Mouse (Mus musculus) gastrocnemius, postnatal 10 days (tissue): Measurements from ENCODE around the gene Olfr832. TPM values are rescaled to one million over a fixed set of nuclear protein-coding genes. Genes with fewer than 3 reads are reported as not detected.
"Not testable (repeated sequence)": the region's sequence is repeated elsewhere in the genome, so short reads cannot be mapped to it uniquely, and the experiment has no call there.

Experiments used
- DNase-seq: peaks from one replicate; pipeline ENCODE4 v3.0.0; 2021; ENCODE audit warnings: mixed read lengths
- long read RNA-seq, 2 experiments: library from polyadenylated mRNA; stranded (forward); transcript quantifications; one replicate each; pipeline ENCODE4 v2.0.0; 2021
- total RNA-seq, 2 experiments: library from RNA; stranded (reverse); gene quantifications; 2 replicates each; pipeline ENCODE4 v1.2.3; 2021

Olfr832 gene
- total RNA-seq, result not detected
- long read RNA-seq, experiment 1, result 0 reads
- long read RNA-seq, experiment 2, result 0 reads

DNA sequence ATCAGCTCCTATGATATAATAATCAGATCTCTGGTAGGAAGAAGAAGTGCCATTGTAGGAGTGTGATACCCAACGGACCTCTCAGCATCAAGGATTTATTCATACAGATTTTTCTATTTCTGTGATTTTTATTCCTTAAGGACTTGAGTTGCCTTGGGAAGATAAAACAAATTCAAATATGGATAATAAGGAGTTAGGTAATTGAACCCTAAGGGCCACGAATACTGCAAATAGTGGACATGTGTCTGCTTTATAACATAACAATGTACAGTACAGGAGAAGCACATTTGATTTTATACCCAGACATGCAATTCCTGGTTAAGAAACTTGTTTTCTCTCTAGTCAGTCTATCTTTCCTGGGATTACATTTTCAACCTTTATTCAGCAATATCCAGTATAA is at the start of gene Olfr832:
TSS of gene Olfr832 (plus strand) at position 301 of the 400 bp plus-strand sequence.
- DNase-seq, result not testable (repeated sequence)

DNA sequence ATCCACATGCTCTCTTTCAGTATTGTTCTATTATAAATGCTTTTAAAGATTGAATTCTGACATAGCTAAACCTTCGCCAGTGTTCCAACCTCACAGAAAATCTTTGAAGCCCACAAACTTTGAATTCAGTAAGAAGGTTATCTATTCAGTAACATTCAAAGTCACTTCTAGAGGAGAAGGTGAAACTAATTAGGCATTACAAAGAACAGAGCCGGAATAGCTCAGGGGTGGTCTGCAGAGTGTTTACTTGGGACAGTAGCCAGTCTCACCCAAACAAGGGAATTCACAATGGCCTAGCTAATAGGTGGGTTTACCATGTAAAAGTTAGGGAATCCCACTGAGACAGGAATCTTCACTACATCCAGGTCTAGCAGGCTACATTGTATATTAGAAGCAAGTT is 29.2 kb upstream of the Olfr832 start:
- not testable (repeated sequence) for DNase-seq

DNA sequence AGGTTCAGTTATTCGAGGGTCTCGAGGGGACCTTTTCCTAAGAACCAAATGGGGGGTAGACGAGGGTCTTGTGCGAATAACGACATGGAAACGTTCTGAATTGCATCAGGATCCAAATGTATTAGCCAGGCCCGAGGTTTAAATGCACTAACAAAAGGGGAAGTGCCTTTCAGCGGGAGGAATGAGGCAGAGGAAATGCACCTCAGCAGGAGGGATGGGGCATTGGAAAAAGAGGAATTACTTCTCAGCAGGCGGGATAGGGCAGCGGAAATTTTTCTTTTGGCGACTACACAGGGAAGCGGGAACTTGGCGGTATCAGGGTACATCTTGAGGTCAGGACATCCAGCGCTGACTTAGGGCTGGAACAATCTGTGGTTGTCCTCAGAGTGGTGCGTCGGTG is 9.0 kb upstream of the Olfr832 start:
- DNase-seq, result not testable (repeated sequence)

- DNase-seq, result no peak
These were observed 25.1 kb downstream of the Olfr832 start for GRCm38 (mm10) chr9:18962021-18962420.

DNA sequence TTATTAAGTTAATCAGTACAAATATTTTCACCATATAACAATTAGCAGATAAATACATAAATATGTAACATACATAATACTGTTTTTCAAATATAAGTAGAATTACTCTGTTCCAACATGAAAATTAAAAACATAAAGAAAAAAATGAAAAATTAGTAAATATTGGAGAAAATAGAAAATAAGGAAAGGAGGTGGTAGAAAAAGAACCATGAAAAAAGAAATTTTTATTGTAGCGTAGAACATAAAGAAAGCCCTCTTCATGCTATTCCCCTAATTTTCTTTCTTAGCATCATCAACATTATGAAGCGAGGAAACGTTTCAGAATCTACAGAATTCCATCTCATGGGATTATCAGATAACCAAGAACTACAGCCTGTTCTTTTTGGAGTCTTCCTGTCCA is 50.8 kb downstream of the Olfr832 start, which contains the start of gene Olfr834:
TSS of gene Olfr834 (plus strand) at position 301 of the 400 bp plus-strand sequence.
- DNase-seq, result no peak

Other genes with a start within 250 kb of the Olfr832 start
- not detected for gene Olfr24, start 173.1 kb upstream of the Olfr832 start, total RNA-seq
- not detected for gene Olfr828, start 117.6 kb upstream of the Olfr832 start, total RNA-seq
- gene Olfr829, start 82.2 kb upstream of the Olfr832 start, total RNA-seq, result not detected
- not detected for gene Olfr830, start 62.4 kb upstream of the Olfr832 start, total RNA-seq
- not detected for gene Olfr834, start 50.9 kb downstream of the Olfr832 start, total RNA-seq
- not detected for gene Olfr835, start 95.6 kb downstream of the Olfr832 start, total RNA-seq
- gene Olfr836, start 183.3 kb downstream of the Olfr832 start, total RNA-seq, result not detected
- not detected for gene Olfr837, start 199.2 kb downstream of the Olfr832 start, total RNA-seq
- under 1 TPM in 1 of 2 experiments, not detected in 1; 0.05 TPM for gene Olfr839-ps1, start 240.2 kb downstream of the Olfr832 start, total RNA-seq